Mouse (Mus musculus): ENCODE data around the gene Pank1.

DNA sequence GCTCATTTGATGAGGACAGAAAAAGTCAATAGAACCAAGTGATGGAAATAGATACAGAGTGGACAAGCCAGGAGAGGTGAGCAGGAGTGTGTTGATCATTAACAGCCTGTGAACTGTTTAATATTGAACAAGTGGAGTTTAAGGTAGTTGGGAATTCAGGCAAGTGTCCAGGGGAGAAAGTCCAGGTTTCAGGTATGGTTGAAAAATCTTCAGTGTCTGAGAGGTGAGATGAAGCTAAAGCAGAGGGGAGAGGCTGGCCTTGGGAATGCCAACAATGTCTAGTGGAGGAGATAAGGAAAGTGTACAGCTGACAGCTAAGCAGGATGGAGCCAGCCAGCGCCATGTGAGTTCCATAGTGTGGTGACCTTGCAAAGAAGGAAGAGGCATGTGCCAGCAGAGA, 120.5 kb downstream of the Pank1 start:
- no peak for TF ChIP-seq MAFK (IDR thresholded peaks at IDR 0.05; ENCODE audit: insufficient read depth, low read depth, low read length)
- no peak for TF ChIP-seq CHD2 (IDR thresholded peaks at IDR 0.05; ENCODE audit: low read depth, low read length)
- TF ChIP-seq ZC3H11A (IDR thresholded peaks at IDR 0.05; ENCODE audit: borderline replicate concordance, low read depth, low read length) = no peak
- TF ChIP-seq HCFC1 (IDR thresholded peaks at IDR 0.05; ENCODE audit: borderline replicate concordance, insufficient read depth, low read length) = no peak
- TF ChIP-seq ZNF384 (IDR thresholded peaks at IDR 0.05; ENCODE audit: low read depth, low read length) = no peak
